In the genomic region with DNA sequence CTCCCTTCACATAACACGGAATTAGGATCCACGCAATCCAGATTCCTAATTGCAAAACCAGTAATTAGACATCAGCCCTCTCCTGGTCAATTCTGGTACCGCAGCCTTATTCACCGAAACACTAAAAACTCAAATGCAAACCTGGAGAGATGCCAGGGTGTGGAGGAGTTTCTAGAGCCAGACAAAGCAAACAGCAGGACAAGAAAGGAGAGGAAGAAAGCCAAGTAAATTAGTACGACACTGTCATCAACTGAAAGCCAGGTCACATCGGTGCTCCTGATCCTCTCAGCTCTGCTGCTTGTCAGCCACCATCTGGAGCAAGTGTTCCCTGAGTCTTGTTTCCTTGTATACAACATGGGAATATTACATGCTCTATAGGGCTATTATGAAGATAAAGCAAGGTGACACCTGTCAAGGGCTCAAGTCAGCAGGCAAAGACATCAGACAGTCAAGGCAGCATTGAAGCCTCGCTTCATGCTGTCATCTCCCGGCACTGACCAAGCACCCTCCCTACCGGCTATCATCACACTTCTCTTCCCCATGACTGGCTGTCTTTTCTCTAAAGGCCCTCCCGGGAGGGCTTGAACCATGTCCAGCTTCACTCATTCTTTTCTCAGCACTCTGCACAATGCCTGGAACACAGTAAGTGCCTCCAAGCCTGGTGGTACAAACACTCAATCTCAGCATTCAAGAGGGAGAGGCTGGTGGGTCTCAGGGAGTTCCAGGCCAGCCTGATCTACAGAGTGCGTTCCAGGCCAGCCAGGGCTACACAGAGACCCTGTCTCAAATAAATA, we compare ENCODE assay signal across 8 mouse cellular contexts. TPM values are rescaled to one million over a fixed set of nuclear protein-coding genes. Genes with fewer than 3 reads are reported as not detected.
A peak's percentile ranks its signal among the peaks of the same experiment; 100 is the strongest.
DNase-seq lines count a peak whose midpoint lies in the region; ATAC-seq and TF ChIP-seq lines count a peak whose summit lies in the region.
"Had no signal": no experiment of that assay in that cellular context is flagged by ENCODE, and none has a peak within 500 bp of the region (broad histone marks: within the 10 kb centered on the region; RNA-seq: fewer than 3 reads in every experiment).

No protein-coding gene starts in this region.

- no peaks in the 10 kb centered on the region for H3K36me3 ChIP-seq in liver, postnatal 0 days (replicated peaks; ENCODE audit: insufficient read depth, low read length)
- H3K36me3 ChIP-seq in liver, embryonic 12.5 days, result no peaks in the 10 kb centered on the region
- H3K36me3 ChIP-seq: stomach, embryonic 15.5 days had no signal

- peak; percentile 70 for TF ChIP-seq CTCF in liver, postnatal 0 days (IDR thresholded peaks at IDR 0.05; ENCODE audit: low read depth)
- peak; percentile 57 for TF ChIP-seq CTCF in Patski (IDR thresholded peaks at IDR 0.05)

- POLR2A ChIA-PET in Patski (lab: Charles Lee), result no interaction called here

- no peak for ATAC-seq in liver, postnatal 0 days
- no peak for ATAC-seq in liver, embryonic 12.5 days
- ATAC-seq in Patski, result no peak

- H3K27ac ChIP-seq in liver, postnatal 0 days (ENCODE audit: low read depth), result no peak overlapping the region
- H3K27ac ChIP-seq in liver, embryonic 12.5 days, result no peak overlapping the region
- H3K27ac ChIP-seq: stomach, embryonic 15.5 days had no signal

- TF ChIP-seq EP300 in liver, postnatal 0 days (IDR thresholded peaks at IDR 0.05; ENCODE audit: low read depth), result no peak

- no peak overlapping the region for H3K4me3 ChIP-seq in liver, postnatal 0 days (ENCODE audit: low read depth, low read length)
- no peak overlapping the region for H3K4me3 ChIP-seq in liver, embryonic 12.5 days
- H3K4me3 ChIP-seq: stomach, embryonic 15.5 days had no signal

- H3K4me1 ChIP-seq in liver, postnatal 0 days (ENCODE audit: insufficient read depth), result peaks cover 3% of the 10 kb centered on the region; the same call in 1 of the 2 replicates
- H3K4me1 ChIP-seq in liver, embryonic 12.5 days, result 0 out of 2 replicates have a peak, but pooled peaks cover 3% of the 10 kb centered on the region

- CTCF ChIA-PET in Patski (lab: Charles Lee), result no interaction called here

- H3K4me2 ChIP-seq in liver, postnatal 0 days (ENCODE audit: low read depth, low read length), result no peak overlapping the region
- H3K4me2 ChIP-seq in liver, embryonic 12.5 days, result no peak overlapping the region
- H3K4me2 ChIP-seq: stomach, embryonic 15.5 days had no signal

- DNase-seq in liver, postnatal 0 days, result peak; percentile 59
- no peak for DNase-seq in Patski (ENCODE audit: low read depth, low spot score)
- peak; percentile 20 for DNase-seq in cerebellum, adult 9-11 months
- peak; percentile 37 to 54 for DNase-seq in heart, adult 9 months (ENCODE audit: low spot score in 2 of 2)
- peak; percentile 13 to 70 for DNase-seq in layer of hippocampus, postnatal 25 days (ENCODE audit: extremely low spot score in 1 of 2, low spot score in 1 of 2)
- peak; percentile 56 for DNase-seq in retina, embryonic 14.5 days (ENCODE audit: low spot score)

- WGBS in liver, postnatal 0 days (ENCODE audit: insufficient replicate concordance), result 59% methylated on average over 11 of the region's 11 CpGs
- WGBS in liver, embryonic 12.5 days (ENCODE audit: insufficient replicate concordance), result 56% methylated on average over 11 of the region's 11 CpGs

- no peaks in the 10 kb centered on the region for H3K9me3 ChIP-seq in liver, postnatal 0 days (ENCODE audit: low read length)
- no peaks in the 10 kb centered on the region; the same call in 1 of the 2 replicates for H3K9me3 ChIP-seq in liver, embryonic 12.5 days (replicated peaks)
- H3K9me3 ChIP-seq: stomach, embryonic 15.5 days had no signal

- H3K9ac ChIP-seq in liver, postnatal 0 days (replicated peaks), result no peak overlapping the region
- H3K9ac ChIP-seq in liver, embryonic 12.5 days, result no peak overlapping the region
- H3K9ac ChIP-seq: stomach, embryonic 15.5 days had no signal

- H3K27me3 ChIP-seq in liver, postnatal 0 days (ENCODE audit: insufficient read depth, low read length), result no peaks in the 10 kb centered on the region
- peaks cover 2% of the 10 kb centered on the region for H3K27me3 ChIP-seq in liver, embryonic 12.5 days (replicated peaks)
- H3K27me3 ChIP-seq in Patski, result no peaks in the 10 kb centered on the region
- H3K27me3 ChIP-seq: stomach, embryonic 15.5 days had no signal

- in situ Hi-C loops in Patski (cut with MboI; ENCODE audit: low pct_unique_long_range_greater_than_20kb), result no loop called here

RNA-seq across cellular contexts. Expression of gene Gch1, which starts 7.5 kb away (rescaled TPM):
- polyA plus RNA-seq in liver, postnatal 0 days (2015; fragmentation: Nextera tagmentation; extraction: Ambion mirVana), result 29.6 and 38.3 TPM in 2 replicates
- polyA plus RNA-seq in liver, embryonic 12.5 days (2016; fragmentation: Nextera tagmentation; extraction: Ambion mirVana), result 3.4 and 3.7 TPM in 2 replicates
- polyA plus RNA-seq in Patski (2021), result 2.2 TPM
- total RNA-seq in layer of hippocampus, postnatal 25 days (2021), result 1 to 10 TPM; 1.5 to 1.8 TPM
